Mouse (Mus musculus) lung, adult 2 months (tissue): ENCODE data around the gene Rpn1.

Source experiments
- CTCF ChIP-seq: fragments of 200-500 bp; IDR thresholded peaks from 2 replicates; pipeline ENCODE4 v1.5.1; 2011; ENCODE audit warnings: mild to moderate bottlenecking, low read length, control low read depth; ENCODE audit not compliant: insufficient read depth
- POLR2A ChIP-seq: fragments of 200-500 bp; IDR thresholded peaks from 2 replicates; pipeline ENCODE4 v1.6.1; 2011; ENCODE audit warnings: low read depth, mild to moderate bottlenecking, control low read depth, low read length, borderline replicate concordance; ENCODE audit errors: extremely low read depth

DNA sequence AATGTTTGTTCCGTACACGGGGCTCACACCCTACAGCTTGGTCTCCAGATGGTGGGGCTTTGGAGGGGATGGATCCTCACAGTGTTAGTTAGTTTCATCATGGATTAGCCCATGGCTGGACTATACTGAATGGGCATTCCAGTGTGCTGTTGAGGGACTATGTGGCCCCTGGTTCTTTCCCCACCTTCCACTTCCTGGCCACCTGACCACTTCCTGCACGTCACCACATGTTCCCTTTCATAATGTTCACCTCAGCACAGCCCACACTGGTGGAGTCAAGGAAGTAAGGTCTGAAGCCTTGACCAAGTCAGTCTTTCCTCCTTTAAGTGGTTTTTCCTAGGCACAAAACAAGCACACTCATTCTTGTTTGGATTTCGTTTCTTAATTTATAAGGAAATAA, 23.7 kb upstream of the Rpn1 start:
- no peak for TF ChIP-seq CTCF
- no peak for TF ChIP-seq POLR2A
